Comparison of ENCODE assay signal across 8 mouse cellular contexts in genomic region chr11:6654903-6655302, GRCm38 (mm10). TPM values are rescaled to one million over a fixed set of nuclear protein-coding genes. Genes with fewer than 3 reads are reported as not detected.
A peak's percentile ranks its signal among the peaks of the same experiment; 100 is the strongest.
DNase-seq lines count a peak whose midpoint lies in the region; ATAC-seq and TF ChIP-seq lines count a peak whose summit lies in the region.

No protein-coding gene starts in this region.

- 0% methylated on average over 2 of the region's 2 CpGs for WGBS in kidney, postnatal 0 days
- 0% methylated on average over 2 of the region's 2 CpGs for WGBS in liver, adult 2 months
- 1% methylated on average over 2 of the region's 2 CpGs for WGBS in neural tube, embryonic 12.5 days

- H3K27ac ChIP-seq in cortical plate, adult 2 months (ENCODE audit: insufficient read depth, low read length), result no peak overlapping the region
- H3K27ac ChIP-seq in kidney, postnatal 0 days, result no peak overlapping the region
- H3K27ac ChIP-seq in liver, adult 2 months (replicated peaks; ENCODE audit: insufficient read depth, low read depth, low read length), result no peak overlapping the region
- no peak overlapping the region for H3K27ac ChIP-seq in neural tube, embryonic 12.5 days
- H3K27ac ChIP-seq in testis, adult 2 months (ENCODE audit: control insufficient read depth, insufficient read depth, low read depth, low read length), result no peak overlapping the region

- H3K9me3 ChIP-seq in kidney, postnatal 0 days (replicated peaks; ENCODE audit: low read length), result no peaks in the 10 kb centered on the region
- no peaks in the 10 kb centered on the region for H3K9me3 ChIP-seq in neural tube, embryonic 12.5 days

- peak; percentile 96 for TF ChIP-seq CTCF in cortical plate, adult 2 months (IDR thresholded peaks at IDR 0.05; ENCODE audit: extremely low read depth, insufficient read depth, low read length)
- TF ChIP-seq CTCF in kidney, postnatal 0 days (IDR thresholded peaks at IDR 0.05; ENCODE audit: low read depth), result peak; percentile 97
- TF ChIP-seq CTCF in liver, adult 2 months (IDR thresholded peaks at IDR 0.05; ENCODE audit: low read depth, low read length), result peak; percentile 72
- TF ChIP-seq CTCF in testis, adult 2 months (IDR thresholded peaks at IDR 0.05; ENCODE audit: control insufficient read depth, insufficient read depth, insufficient replicate concordance, low read depth, low read length), result peak; percentile 20; the same call in 1 of the 2 replicates

- no peak for TF ChIP-seq POLR2A in cortical plate, adult 2 months (IDR thresholded peaks at IDR 0.05; ENCODE audit: extremely low read depth, insufficient read depth, low read length)
- TF ChIP-seq POLR2A in liver, adult 2 months (IDR thresholded peaks at IDR 0.05; ENCODE audit: extremely low read depth, insufficient read depth, low read length), result no peak
- no peak for TF ChIP-seq POLR2A in testis, adult 2 months (IDR thresholded peaks at IDR 0.05; ENCODE audit: control insufficient read depth, low read depth, low read length)

- H3K4me3 ChIP-seq in cortical plate, adult 2 months (ENCODE audit: insufficient read depth, low read length), result no peak overlapping the region
- H3K4me3 ChIP-seq in kidney, postnatal 0 days (replicated peaks; ENCODE audit: low read depth, low read length), result no peak overlapping the region
- no peak overlapping the region for H3K4me3 ChIP-seq in liver, adult 2 months (ENCODE audit: insufficient read depth, low read depth, low read length)
- H3K4me3 ChIP-seq in neural tube, embryonic 12.5 days, result no peak overlapping the region
- no peak overlapping the region for H3K4me3 ChIP-seq in testis, adult 2 months (ENCODE audit: control insufficient read depth, low read depth, low read length)

- no peaks in the 10 kb centered on the region for H3K79me2 ChIP-seq in liver, adult 2 months (ENCODE audit: control insufficient read depth, insufficient read depth, low read length)

- DNase-seq in A20 (ENCODE audit: low read depth, low spot score) (peak; percentile 85), adipocyte (ENCODE audit: low spot score) (peak; percentile 90)
- DNase-seq in gastrocnemius, postnatal 14 days, result peak; percentile 75
- DNase-seq in kidney, postnatal 0 days (ENCODE audit: low spot score), result peak; percentile 96
- peak; percentile 62 for DNase-seq in liver, adult 2 months (ENCODE audit: extremely low read depth, low read depth, low spot score)

- intact Hi-C loops in gastrocnemius, postnatal 14 days (cut with DNase I; ENCODE audit: low total_unique reads), result loop anchor here (5.0 kb wide), 1 partner anchor 482 kb away; no protein-coding TSS in a partner anchor

- H3K9ac ChIP-seq in kidney, postnatal 0 days (ENCODE audit: low read depth, low read length), result no peak overlapping the region
- H3K9ac ChIP-seq in liver, adult 2 months (ENCODE audit: low read depth, low read length), result no peak overlapping the region
- no peak overlapping the region for H3K9ac ChIP-seq in neural tube, embryonic 12.5 days

- no peaks in the 10 kb centered on the region; the same call in 1 of the 2 replicates for H3K4me1 ChIP-seq in cortical plate, adult 2 months (ENCODE audit: control insufficient read depth, insufficient read depth, low read length)
- H3K4me1 ChIP-seq in kidney, postnatal 0 days (replicated peaks; ENCODE audit: insufficient read depth, low read length), result 0 out of 2 replicates have a peak, but pooled peaks cover 5% of the 10 kb centered on the region
- no peaks in the 10 kb centered on the region for H3K4me1 ChIP-seq in liver, adult 2 months (ENCODE audit: control insufficient read depth, insufficient read depth, low read length)
- peaks cover 10% of the 10 kb centered on the region for H3K4me1 ChIP-seq in neural tube, embryonic 12.5 days
- peaks cover 3% of the 10 kb centered on the region for H3K4me1 ChIP-seq in testis, adult 2 months (ENCODE audit: control insufficient read depth, insufficient read depth, low read length)

- H3K36me3 ChIP-seq in kidney, postnatal 0 days (ENCODE audit: insufficient read depth, low read length), result no peaks in the 10 kb centered on the region
- no peaks in the 10 kb centered on the region for H3K36me3 ChIP-seq in liver, adult 2 months (ENCODE audit: control insufficient read depth, insufficient read depth, low read length)
- no peaks in the 10 kb centered on the region for H3K36me3 ChIP-seq in neural tube, embryonic 12.5 days
- H3K36me3 ChIP-seq in testis, adult 2 months (ENCODE audit: control insufficient read depth, insufficient read depth, low read length), result no peaks in the 10 kb centered on the region

- H3K4me2 ChIP-seq in kidney, postnatal 0 days (ENCODE audit: low read length), result no peak overlapping the region
- no peak overlapping the region for H3K4me2 ChIP-seq in neural tube, embryonic 12.5 days (replicated peaks)

- no peaks in the 10 kb centered on the region for H3K27me3 ChIP-seq in kidney, postnatal 0 days (ENCODE audit: insufficient read depth, low read length)
- H3K27me3 ChIP-seq in liver, adult 2 months (ENCODE audit: control insufficient read depth, insufficient read depth, low read length), result no peaks in the 10 kb centered on the region
- no peaks in the 10 kb centered on the region for H3K27me3 ChIP-seq in neural tube, embryonic 12.5 days (replicated peaks)
- no peaks in the 10 kb centered on the region for H3K27me3 ChIP-seq in testis, adult 2 months (ENCODE audit: control insufficient read depth, insufficient read depth, low read length)

- ATAC-seq in kidney, postnatal 0 days (replicated peaks; ENCODE audit: low FRiP score, low read depth), result 0 out of 2 replicates have a peak, but pooled peaks have one; percentile 38
- ATAC-seq in neural tube, embryonic 12.5 days (ENCODE audit: low FRiP score, low read depth), result peak; percentile 27

RNA-seq across cellular contexts. Expression of gene Ramp3, which starts 3.4 kb away (rescaled TPM):
- polyA plus RNA-seq in cortical plate, adult 2 months (2012; rRNA removed), result 36.6 and 40.6 TPM in 2 replicates
- under 1 TPM; 0.38 to 0.68 TPM for total RNA-seq in gastrocnemius, postnatal 14 days (2021)
- polyA plus RNA-seq in kidney, postnatal 0 days (2015; fragmentation: Nextera tagmentation; extraction: Ambion mirVana), result 25.0 and 26.5 TPM in 2 replicates
- 0.07 and 0.09 TPM in 2 replicates for total RNA-seq in liver, adult 2 months (2014; rRNA removed)
- 0.09 and 0.16 TPM in 2 replicates for polyA plus RNA-seq in liver, adult 2 months (2012; rRNA removed)
- 13.3 and 15.2 TPM in 2 replicates for polyA plus RNA-seq in neural tube, embryonic 12.5 days (2016; fragmentation: Nextera tagmentation; extraction: Ambion mirVana)
- polyA plus RNA-seq in testis, adult 2 months (2012; rRNA removed), result 11.2 and 15.2 TPM in 2 replicates

RNA-seq across cellular contexts. Expression of gene Wap, which starts 16.5 kb away (rescaled TPM):
- polyA plus RNA-seq in cortical plate, adult 2 months (2012; rRNA removed), result not detected in 2 replicates
- not detected for total RNA-seq in gastrocnemius, postnatal 14 days (2021)
- polyA plus RNA-seq in kidney, postnatal 0 days (2015; fragmentation: Nextera tagmentation; extraction: Ambion mirVana), result not detected in 2 replicates
- not detected in 2 replicates for total RNA-seq in liver, adult 2 months (2014; rRNA removed)
- not detected in 2 replicates for polyA plus RNA-seq in liver, adult 2 months (2012; rRNA removed)
- not detected in 2 replicates for polyA plus RNA-seq in neural tube, embryonic 12.5 days (2016; fragmentation: Nextera tagmentation; extraction: Ambion mirVana)
- polyA plus RNA-seq in testis, adult 2 months (2012; rRNA removed), result 0.32 TPM in 1 of 2 replicates, not detected in the other

RNA-seq across cellular contexts. Expression of gene Tbrg4, which starts 29.0 kb away (rescaled TPM):
- polyA plus RNA-seq in cortical plate, adult 2 months (2012; rRNA removed), result 57.5 and 60.2 TPM in 2 replicates
- total RNA-seq in gastrocnemius, postnatal 14 days (2021), result 10 to 100 TPM; 63.5 to 64.6 TPM
- 32.2 and 34.5 TPM in 2 replicates for polyA plus RNA-seq in kidney, postnatal 0 days (2015; fragmentation: Nextera tagmentation; extraction: Ambion mirVana)
- total RNA-seq in liver, adult 2 months (2014; rRNA removed), result 17.7 and 18.0 TPM in 2 replicates
- 49.4 and 71.0 TPM in 2 replicates for polyA plus RNA-seq in liver, adult 2 months (2012; rRNA removed)
- polyA plus RNA-seq in neural tube, embryonic 12.5 days (2016; fragmentation: Nextera tagmentation; extraction: Ambion mirVana), result 42.3 and 46.3 TPM in 2 replicates
- polyA plus RNA-seq in testis, adult 2 months (2012; rRNA removed), result 57.1 and 66.9 TPM in 2 replicates

RNA-seq across cellular contexts. Expression of gene Nacad, which starts 49.0 kb away (rescaled TPM):
- 52.3 and 54.1 TPM in 2 replicates for polyA plus RNA-seq in cortical plate, adult 2 months (2012; rRNA removed)
- total RNA-seq in gastrocnemius, postnatal 14 days (2021), result under 1 TPM; 0.18 to 0.82 TPM
- 1.1 TPM in 2 replicates for polyA plus RNA-seq in kidney, postnatal 0 days (2015; fragmentation: Nextera tagmentation; extraction: Ambion mirVana)
- total RNA-seq in liver, adult 2 months (2014; rRNA removed), result under 0.01 TPM in 2 replicates
- polyA plus RNA-seq in liver, adult 2 months (2012; rRNA removed), result 0.02 TPM in 1 of 2 replicates, not detected in the other
- polyA plus RNA-seq in neural tube, embryonic 12.5 days (2016; fragmentation: Nextera tagmentation; extraction: Ambion mirVana), result 102 and 111 TPM in 2 replicates
- 1.0 and 1.4 TPM in 2 replicates for polyA plus RNA-seq in testis, adult 2 months (2012; rRNA removed)

Comparison
In these comparisons a context has a peak if more than half of its experiments do, and no peak if none do; other contexts are left out.
1. CTCF ChIP-seq: peak in every context shown above with its lines; median percentile 97 in kidney, postnatal 0 days; 96 in cortical plate, adult 2 months; 72 in liver, adult 2 months; 20 in testis, adult 2 months.
2. RNA of gene Ramp3, which starts 3.4 kb away (polyA plus RNA-seq): 36.6 to 40.6 TPM in cortical plate, adult 2 months, 25.0 to 26.5 TPM in kidney, postnatal 0 days, 13.3 to 15.2 TPM in neural tube, embryonic 12.5 days and 11.2 to 15.2 TPM in testis, adult 2 months; 0.09 to 0.16 TPM in liver, adult 2 months; every median in the first group is over 10 times any median in the second.
3. Peak in every context shown above with its lines, with median percentiles within 50 percentile points of each other: DNase-seq.